Mouse (Mus musculus) CH12F3 (cell line): ENCODE measurements around the gene Rreb1.

Experiments
- in situ Hi-C: fragments of 300-500 bp; cut with MboI; formaldehyde crosslinking; loops from 2 replicates; pipeline ENCODE4 v1.14.3; 2020; ENCODE audit warnings: low sequenced_read_pairs

Gene Rreb1

GRCm38 (mm10) chr13:37908493-37908892 lies 130.3 kb downstream of the Rreb1 start:
- in situ Hi-C loops = no loop called here

GRCm38 (mm10) chr13:37909225-37909624 lies 131.0 kb downstream of the Rreb1 start:
- in situ Hi-C loops = no loop called here

GRCm38 (mm10) chr13:37912011-37912410 lies 133.8 kb downstream of the Rreb1 start:
- in situ Hi-C loops = no loop called here

GRCm38 (mm10) chr13:37912591-37913467 lies 134.6 kb downstream of the Rreb1 start:
- in situ Hi-C loops = no loop called here

GRCm38 (mm10) chr13:37913963-37914362 lies 135.8 kb downstream of the Rreb1 start:
- in situ Hi-C loops = no loop called here

- in situ Hi-C loops = no loop called here
These were observed 140.4 kb downstream of the Rreb1 start for GRCm38 (mm10) chr13:37918336-37919261.

- in situ Hi-C loops = no loop called here
These were observed 141.6 kb downstream of the Rreb1 start for GRCm38 (mm10) chr13:37919711-37920277.

GRCm38 (mm10) chr13:37920727-37921126 lies 142.5 kb downstream of the Rreb1 start:
- in situ Hi-C loops = no loop called here

- in situ Hi-C loops = no loop called here
These were observed 144.9 kb downstream of the Rreb1 start for GRCm38 (mm10) chr13:37923091-37923490.

GRCm38 (mm10) chr13:37923643-37924460 lies 145.7 kb downstream of the Rreb1 start:
- in situ Hi-C loops = no loop called here

GRCm38 (mm10) chr13:37924461-37924948 lies 146.3 kb downstream of the Rreb1 start:
- in situ Hi-C loops = no loop called here

GRCm38 (mm10) chr13:37926394-37926793 lies 148.2 kb downstream of the Rreb1 start:
- in situ Hi-C loops = loop anchor here (25.0 kb wide), 1 partner anchor 464 kb away; no protein-coding TSS in a partner anchor

- in situ Hi-C loops = loop anchor here (25.0 kb wide), 1 partner anchor 467 kb away; no protein-coding TSS in a partner anchor
These were observed 151.3 kb downstream of the Rreb1 start for GRCm38 (mm10) chr13:37929532-37929931.

GRCm38 (mm10) chr13:37930091-37930490 lies 151.9 kb downstream of the Rreb1 start:
- in situ Hi-C loops = loop anchor here (25.0 kb wide), 1 partner anchor 468 kb away; no protein-coding TSS in a partner anchor

- in situ Hi-C loops = loop anchor here (25.0 kb wide), 1 partner anchor 468 kb away; no protein-coding TSS in a partner anchor
These were observed 152.4 kb downstream of the Rreb1 start for GRCm38 (mm10) chr13:37930621-37931020.

GRCm38 (mm10) chr13:37931210-37931922 lies 153.2 kb downstream of the Rreb1 start:
- in situ Hi-C loops = loop anchor here (25.0 kb wide), 1 partner anchor 469 kb away; no protein-coding TSS in a partner anchor

- in situ Hi-C loops = loop anchor here (25.0 kb wide), 1 partner anchor 472 kb away; no protein-coding TSS in a partner anchor
These were observed 155.9 kb downstream of the Rreb1 start for GRCm38 (mm10) chr13:37934075-37934474.

GRCm38 (mm10) chr13:37934920-37935319 lies 156.7 kb downstream of the Rreb1 start:
- in situ Hi-C loops = loop anchor here (25.0 kb wide), 1 partner anchor 473 kb away; no protein-coding TSS in a partner anchor

- in situ Hi-C loops = loop anchor here (25.0 kb wide), 1 partner anchor 474 kb away; no protein-coding TSS in a partner anchor
These were observed 158.2 kb downstream of the Rreb1 start for GRCm38 (mm10) chr13:37936351-37936750.
